Mouse (Mus musculus) CH12.LX (cell line): Measurements from ENCODE around the gene Mllt11. TPM values are rescaled to one million over a fixed set of nuclear protein-coding genes. Genes with fewer than 3 reads are reported as not detected.

Source experiments
- DNase-seq: peaks from one replicate; pipeline ENCODE4 v3.0.0-alpha.2; 2013; ENCODE audit errors: extremely low read depth
- H3K27ac ChIP-seq: 2 replicates; pipeline ENCODE4 v1.5.1; 2012; ENCODE audit warnings: low read depth, mild to moderate bottlenecking, control low read depth, moderate library complexity; ENCODE audit not compliant: insufficient read depth
- H3K27me3 ChIP-seq: replicated peaks from 2 replicates; pipeline ENCODE3; 2012; ENCODE audit warnings: inconsistent platforms
- H3K36me3 ChIP-seq, 2 experiments: replicated peaks in 1 of 2; 2 replicates each; pipeline versions ENCODE3 to v1.6.1; 2012; ENCODE audit warnings: inconsistent platforms in 1 of 2, low read length in 1 of 2, mild to moderate bottlenecking in 1 of 2, mixed read lengths in 1 of 2, moderate library complexity in 1 of 2; ENCODE audit not compliant: control insufficient read depth in 1 of 2, insufficient read depth in 1 of 2
- H3K4me1 ChIP-seq, 2 experiments: 2 replicates each; pipeline ENCODE4 v1.6.1; 2012; ENCODE audit warnings: inconsistent platforms in 1 of 2, moderate library complexity in 1 of 2; ENCODE audit not compliant: insufficient read depth in 2 of 2, control insufficient read depth in 1 of 2
- H3K4me2 ChIP-seq: 2 replicates; pipeline ENCODE4 v1.6.1; 2012; ENCODE audit warnings: low read depth, mild to moderate bottlenecking, control low read depth; ENCODE audit not compliant: poor library complexity, insufficient read depth, severe bottlenecking
- H3K4me3 ChIP-seq, 3 experiments: fragments of 150-350 bp in 1 of 3; sonication (generic) in 1 of 3; replicated peaks in 1 of 3; 2 replicates each; pipeline versions ENCODE3 to v1.5.1; 2011 to 2012; ENCODE audit warnings: low read depth in 2 of 3, low read length in 2 of 3, mild to moderate bottlenecking in 2 of 3, moderate library complexity in 2 of 3, control low read depth in 1 of 3, improper control_type of control experiment in 1 of 3, inconsistent platforms in 1 of 3, mixed read lengths in 1 of 3; ENCODE audit not compliant: poor library complexity in 1 of 3
- H3K79me2 ChIP-seq: replicated peaks from 2 replicates; pipeline ENCODE4 v1.6.1; 2012; ENCODE audit warnings: mild to moderate bottlenecking, moderate library complexity; ENCODE audit not compliant: control insufficient read depth, poor library complexity, insufficient read depth, severe bottlenecking; ENCODE audit errors: extremely low read depth
- H3K9ac ChIP-seq: 2 replicates; pipeline ENCODE4 v1.6.1; 2012; ENCODE audit warnings: low read depth, mild to moderate bottlenecking, control low read depth, moderate library complexity; ENCODE audit not compliant: insufficient read depth
- H3K9me3 ChIP-seq: replicated peaks from 2 replicates; pipeline ENCODE3; 2012; ENCODE audit warnings: low read length, inconsistent platforms, mixed read lengths
- BHLHE40 ChIP-seq: IDR thresholded peaks from 2 replicates; pipeline ENCODE4 v1.6.1; 2011; ENCODE audit warnings: mild to moderate bottlenecking, low read depth, low read length, improper control_type of control experiment
- CHD2 ChIP-seq: IDR thresholded peaks from 2 replicates; pipeline ENCODE4 v1.6.1; 2011; ENCODE audit warnings: low read length, improper control_type of control experiment
- JUN ChIP-seq: IDR thresholded peaks from 2 replicates; pipeline ENCODE4 v1.6.1; 2011; ENCODE audit warnings: low read depth, mild to moderate bottlenecking, low read length, improper control_type of control experiment, moderate library complexity; ENCODE audit not compliant: insufficient read depth
- JUND ChIP-seq: conservative IDR thresholded peaks from 2 replicates; pipeline ENCODE4 v1.6.1; 2011; ENCODE audit warnings: low read depth, low read length, improper control_type of control experiment
- RAD21 ChIP-seq: IDR thresholded peaks from 2 replicates; pipeline ENCODE4 v1.6.1; 2011; ENCODE audit warnings: low read depth, mild to moderate bottlenecking, low read length, improper control_type of control experiment, moderate library complexity
- SMC3 ChIP-seq: IDR thresholded peaks from 2 replicates; pipeline ENCODE4 v1.6.1; 2011; ENCODE audit warnings: low read depth, low read length, improper control_type of control experiment
- TBP ChIP-seq: conservative IDR thresholded peaks from 2 replicates; pipeline ENCODE4 v1.6.1; 2011; ENCODE audit warnings: low read depth, low read length, improper control_type of control experiment
- UBTF ChIP-seq: IDR thresholded peaks from 2 replicates; pipeline ENCODE4 v1.6.1; 2012; ENCODE audit warnings: low read depth, mild to moderate bottlenecking, inconsistent platforms, low read length, improper control_type of control experiment, moderate library complexity
- USF1 ChIP-seq: IDR thresholded peaks from 2 replicates; pipeline ENCODE4 v1.6.1; 2014; ENCODE audit warnings: low read depth, mild to moderate bottlenecking, inconsistent platforms, low read length, improper control_type of control experiment
- USF2 ChIP-seq: conservative IDR thresholded peaks from 2 replicates; pipeline ENCODE4 v1.6.1; 2011; ENCODE audit warnings: low read depth, low read length, improper control_type of control experiment
- ZKSCAN1 ChIP-seq: IDR thresholded peaks from 2 replicates; pipeline ENCODE4 v1.6.1; 2012; ENCODE audit warnings: low read depth, inconsistent platforms, low read length, improper control_type of control experiment, borderline replicate concordance
- ZMIZ1 ChIP-seq: IDR thresholded peaks from 2 replicates; pipeline ENCODE4 v1.6.1; 2012; ENCODE audit warnings: low read depth, mild to moderate bottlenecking, inconsistent platforms, low read length, improper control_type of control experiment
- dilution Hi-C: fragments of 300-500 bp; cut with MboI; formaldehyde crosslinking; loops from 2 replicates; pipeline ENCODE4 v1.14.3; 2020; ENCODE audit warnings: low sequenced_read_pairs; ENCODE audit not compliant: extremely low pct_unique_long_range_greater_than_20kb, extremely low pct_ligation_motif_present
- in situ Hi-C: fragments of 300-500 bp; cut with MboI; formaldehyde crosslinking; loops from 3 replicates; pipeline ENCODE4 v1.14.3; 2019; ENCODE audit warnings: low sequenced_read_pairs, low pct_ligation_motif_present, low pct_unique_long_range_greater_than_20kb, mixed read lengths
- polyA plus RNA-seq: library from polyadenylated mRNA; unstranded; fragments of >175 nt; gene quantifications from 2 replicates; pipeline ENCODE4 v1.2.1, GENCODE M21; 2012; ENCODE audit warnings: low read depth; ENCODE audit not compliant: insufficient read length
- total RNA-seq, 2 experiments: library from RNA; depleted of rRNA; stranded (reverse); fragments of 300-350 nt in 1 of 2; fragments of >200 nt in 1 of 2; gene quantifications; 2 replicates each; pipeline ENCODE4 v1.2.3; 2012 to 2014

The Mllt11 gene
- total and polyA plus RNA-seq, 3 experiments = 10.0 to 23.9 (median 10.0) TPM

DNA sequence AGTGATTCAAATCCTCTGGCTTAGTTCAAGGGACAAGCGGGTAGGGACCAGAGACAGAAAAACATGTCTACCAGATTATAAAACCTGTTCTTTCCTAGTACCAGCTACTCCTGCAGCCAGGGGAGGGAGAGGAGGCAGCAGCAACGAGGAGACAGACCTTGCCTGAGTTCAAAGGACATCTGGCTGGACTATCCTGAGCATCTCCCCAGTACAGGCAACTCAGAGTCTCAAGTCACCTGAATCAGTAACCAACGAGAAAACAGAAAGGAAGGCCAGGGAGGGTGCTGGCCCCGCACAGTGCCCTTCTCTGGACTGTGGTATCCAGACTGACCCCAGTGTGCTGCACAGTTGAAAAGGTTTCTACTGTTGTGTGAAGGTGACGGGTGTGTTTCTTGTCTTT, 25.0 kb upstream of the Mllt11 start:
- Histone ChIP-seq H3K9me3 (no peaks in the 10 kb centered on the region), H3K36me3 (peaks cover 18 to 62% of the 10 kb centered on the region in 2 experiments), H3K27ac (no peak overlapping the region), H3K4me1 (peaks cover 0 to 12% of the 10 kb centered on the region in 2 experiments; a peak in 1 of 4 replicates), H3K79me2 (no peaks in the 10 kb centered on the region), H3K9ac (no peak overlapping the region), H3K4me2 (no peak overlapping the region), H3K4me3 (no peak overlapping the region), H3K27me3 (no peaks in the 10 kb centered on the region)
- no peak for DNase-seq
- in situ Hi-C loops = loop anchor here (5.0 kb wide), 1 partner anchor 35 kb away; no protein-coding TSS in a partner anchor
- dilution Hi-C loops = no loop called here
- no peak for TF ChIP-seq USF1
- no peak for TF ChIP-seq ZMIZ1
- TF ChIP-seq TBP = no peak

GRCm38 (mm10) chr3:95250783-95251424, 18.9 kb upstream of the Mllt11 start, which contains the start of gene Bnipl:
Gene Bnipl (minus strand): TSS chr3:95251193.
- TF ChIP-seq UBTF = no peak
- no peak for TF ChIP-seq TBP
- Histone ChIP-seq H3K27ac (no peak within 1 kb of the TSS), H3K36me3 (peaks cover 8 to 27% of the 10 kb centered on the region in 2 experiments), H3K4me3 (no peak within 1 kb of the TSS), H3K4me1 (peaks cover 0 to 4% of the 10 kb centered on the region in 2 experiments; a peak in 2 of 4 replicates), H3K4me2 (no peak within 1 kb of the TSS), H3K9me3 (no peaks in the 10 kb centered on the region), H3K79me2 (no peaks in the 10 kb centered on the region), H3K9ac (no peak within 1 kb of the TSS), H3K27me3 (no peaks in the 10 kb centered on the region)
- DNase-seq = no peak
- dilution Hi-C loops (no loop called here), in situ Hi-C loops (no loop called here)

- in situ Hi-C loops (no loop called here), dilution Hi-C loops (no loop called here)
- H3K4me2 ChIP-seq = no peak overlapping the region
- TF ChIP-seq JUND = no peak
- no peak for TF ChIP-seq RAD21
- TF ChIP-seq ZKSCAN1 = no peak
- no peak for TF ChIP-seq JUN
- no peak for TF ChIP-seq SMC3
- no peak for TF ChIP-seq BHLHE40
- no peak for TF ChIP-seq ZMIZ1
- no peak for TF ChIP-seq CHD2
- TF ChIP-seq UBTF = no peak
- no peak for TF ChIP-seq USF2
- H3K4me3 ChIP-seq = no peak overlapping the region
- no peaks in the 10 kb centered on the region for H3K79me2 ChIP-seq
- H3K36me3 ChIP-seq = peaks cover 7 to 23% of the 10 kb centered on the region in 2 experiments
- no peak for DNase-seq
- H3K27ac ChIP-seq = no peak overlapping the region
- H3K9ac ChIP-seq = no peak overlapping the region
- no peaks in the 10 kb centered on the region for H3K27me3 ChIP-seq
- H3K9me3 ChIP-seq = no peaks in the 10 kb centered on the region
- H3K4me1 ChIP-seq = peaks cover 0 to 4% of the 10 kb centered on the region in 2 experiments; a peak in 2 of 4 replicates
These were observed 18.4 kb upstream of the Mllt11 start for GRCm38 (mm10) chr3:95250361-95250760.
